Mouse (Mus musculus) hematopoietic multipotent progenitor cell, adult 10-12 weeks (in vitro differentiated cells): ENCODE data around the gene Pml. TPM values are rescaled to one million over a fixed set of nuclear protein-coding genes. Genes with fewer than 3 reads are reported as not detected.

Source experiments
- polyA plus RNA-seq: library from polyadenylated mRNA; stranded (reverse); fragments of >175 nt; gene quantifications from 2 replicates; pipeline ENCODE4 v1.2.3, GENCODE M21; 2012; ENCODE audit warnings: low replicate concordance

The Pml gene
- 65.5 and 425 TPM in 2 replicates for polyA plus RNA-seq

DNA sequence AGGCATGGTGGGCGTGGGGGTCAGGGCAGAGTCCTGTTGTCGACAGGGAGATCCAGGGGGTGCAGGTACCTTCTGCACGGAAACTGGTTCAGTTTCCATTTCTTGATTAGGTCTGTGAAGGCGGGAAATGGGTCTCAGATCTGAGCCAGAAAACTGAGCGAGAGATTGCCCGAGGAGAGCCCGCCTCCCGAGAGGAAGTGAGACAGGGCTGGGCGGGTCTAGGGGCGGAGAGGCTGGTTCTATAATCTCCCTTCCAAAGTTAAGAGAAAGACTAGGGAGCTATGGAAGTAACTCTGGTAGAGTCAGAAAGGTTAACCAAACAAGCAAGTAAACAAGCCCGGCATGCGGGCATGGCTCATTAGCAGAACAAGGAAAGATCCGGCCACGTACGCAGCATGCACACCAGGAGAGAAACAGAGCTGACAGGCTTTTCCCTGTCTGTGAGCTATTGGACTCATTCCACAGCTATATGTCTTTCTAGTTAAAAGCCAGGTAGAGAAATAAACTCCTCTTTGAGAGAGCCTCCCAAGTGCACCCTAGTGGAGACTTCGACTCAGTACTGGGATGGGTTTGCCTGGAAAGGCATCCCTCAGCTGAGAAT lies at the start of gene Pml:
Gene Pml (minus strand): TSS at position 195 of the 601 bp plus-strand sequence.

DNA sequence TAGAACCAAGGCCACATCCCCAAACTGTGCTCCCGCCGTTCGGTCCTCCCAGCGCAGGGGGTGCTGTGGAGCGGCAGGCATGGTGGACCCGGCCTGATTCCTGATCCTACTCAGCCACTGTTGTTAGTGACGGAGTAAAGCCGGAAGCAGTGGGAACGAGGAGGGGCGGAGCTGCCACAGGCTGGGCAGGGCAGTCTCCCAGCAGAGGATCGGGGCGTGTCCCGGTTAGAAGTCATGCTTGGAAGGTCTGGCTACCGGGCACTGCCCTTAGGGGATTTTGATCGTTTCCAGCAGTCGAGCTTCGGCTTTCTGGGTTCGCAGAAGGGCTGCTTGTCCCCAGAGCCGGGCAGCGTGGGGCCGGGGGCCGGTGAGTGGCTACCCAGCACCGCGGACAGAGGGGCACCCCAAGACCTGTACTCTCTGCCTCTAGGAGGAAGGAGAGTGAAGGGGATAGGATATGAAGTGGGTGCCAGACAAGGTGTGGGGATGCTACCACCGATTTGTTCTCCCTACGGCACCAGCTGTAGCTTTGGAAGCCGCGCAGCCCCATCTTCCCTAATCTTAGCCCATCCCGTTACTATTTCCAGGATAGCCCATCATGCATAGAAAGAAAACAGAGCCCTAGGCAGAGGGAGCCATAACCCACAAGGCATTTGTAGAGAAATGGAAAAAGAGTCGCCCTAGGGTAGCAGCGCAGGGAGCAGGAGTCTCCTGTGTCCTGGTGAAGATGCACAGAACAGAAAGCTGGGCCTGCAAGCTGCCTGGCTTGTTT lies 3.6 kb upstream of the Pml start, which contains the start of gene Stoml1:
Gene Stoml1 (plus strand): TSS at position 132 of the 772 bp plus-strand sequence.

DNA sequence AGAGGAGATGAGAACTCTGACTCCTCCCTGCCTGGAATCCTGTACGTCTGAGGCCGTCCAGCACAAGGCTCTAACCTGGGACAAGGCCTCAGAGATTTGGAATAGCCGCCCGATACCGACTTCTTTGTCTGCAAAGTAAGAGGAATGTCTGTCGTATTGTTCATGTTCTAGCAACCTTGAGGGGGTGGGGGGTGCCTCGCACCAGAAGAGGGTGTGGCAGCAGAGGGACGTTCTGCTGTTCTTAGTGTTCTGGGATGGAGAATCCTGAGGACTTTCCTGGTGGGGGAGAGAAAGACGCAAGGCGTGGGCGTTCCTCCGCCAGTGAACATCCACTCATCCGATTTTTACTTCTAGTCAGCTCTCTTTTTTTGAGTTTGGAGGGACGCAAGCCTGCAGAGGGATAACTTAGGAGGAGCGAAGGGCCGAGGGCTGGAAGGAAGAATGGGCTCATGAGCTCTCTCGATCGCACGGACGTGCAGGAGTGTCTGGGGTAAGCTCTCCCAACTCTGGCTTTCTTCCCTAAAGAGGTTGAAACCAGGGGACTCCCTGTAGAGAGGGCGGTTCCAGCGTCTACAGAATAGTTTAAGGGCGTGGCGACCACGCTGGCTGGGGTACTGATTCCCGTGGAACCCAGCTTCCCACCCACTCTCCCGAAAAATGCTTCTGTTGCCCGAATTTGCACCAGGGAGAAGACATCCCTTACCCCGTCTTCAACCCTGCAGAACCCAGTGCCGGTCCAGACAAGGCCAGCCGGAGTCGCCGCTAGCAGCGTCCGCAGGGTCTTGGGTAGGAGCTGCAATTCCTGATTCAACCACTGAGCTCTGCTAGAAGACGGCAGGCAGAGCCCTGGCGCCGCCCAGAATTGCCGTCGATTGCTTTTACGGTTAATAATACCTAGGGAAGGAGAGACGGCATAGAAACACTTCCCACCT lies 45.8 kb downstream of the Pml start, which contains the start of the genes Islr and Islr2:
Gene Islr (minus strand): TSS at position 791 of the 932 bp plus-strand sequence.
Gene Islr2 (minus strand): TSS at position 804 of the 932 bp plus-strand sequence.

Other genes starting within 250 kb of the Pml start
- 1.5 and 2.1 TPM in 2 replicates for gene Cyp11a1, start 243.4 kb downstream of the Pml start, polyA plus RNA-seq
- 0.09 and 0.25 TPM in 2 replicates for gene Stra6, start 186.0 kb downstream of the Pml start, polyA plus RNA-seq
- gene Ccdc33, start 131.0 kb downstream of the Pml start, polyA plus RNA-seq, result 0.12 TPM in 1 of 2 replicates, not detected in the other
- 0.27 and 0.48 TPM in 2 replicates for gene Islr, start 45.5 kb downstream of the Pml start, polyA plus RNA-seq
- 0.98 and 1.2 TPM in 2 replicates for gene Islr2, start 45.5 kb downstream of the Pml start, polyA plus RNA-seq
- 26.3 and 45.1 TPM in 2 replicates for gene Stoml1, start 3.4 kb upstream of the Pml start, polyA plus RNA-seq
- gene Loxl1, start 63.4 kb upstream of the Pml start, polyA plus RNA-seq, result 0.21 and 0.51 TPM in 2 replicates
- not detected in 2 replicates for gene Tbc1d21, start 120.7 kb upstream of the Pml start, polyA plus RNA-seq
- 0.64 and 2.0 TPM in 2 replicates for gene Insyn1, start 238.8 kb upstream of the Pml start, polyA plus RNA-seq